Mouse (Mus musculus) testis, postnatal 14 days (tissue): ENCODE measurements around the gene Cmbl.
A peak's percentile ranks its signal among the peaks of the same experiment; 100 is the strongest.

Source experiments
- DNase-seq: peaks from one replicate; pipeline ENCODE4 v3.0.0; 2021; ENCODE audit warnings: low spot score

Gene Cmbl

GRCm38 (mm10) chr15:31583304-31584085, 18.3 kb downstream of the Cmbl start:
- DNase-seq: no peak

GRCm38 (mm10) chr15:31585238-31585637, 20.0 kb downstream of the Cmbl start:
- no peak for DNase-seq

- DNase-seq: no peak
These were observed 20.9 kb downstream of the Cmbl start for GRCm38 (mm10) chr15:31586088-31586487.

GRCm38 (mm10) chr15:31586519-31586918, 21.3 kb downstream of the Cmbl start:
- peak; percentile 63 for DNase-seq

- DNase-seq: no peak
These were observed 22.6 kb downstream of the Cmbl start for GRCm38 (mm10) chr15:31587789-31588188.

GRCm38 (mm10) chr15:31588989-31589640, 23.9 kb downstream of the Cmbl start:
- no peak for DNase-seq

- DNase-seq: no peak
These were observed 25.0 kb downstream of the Cmbl start for GRCm38 (mm10) chr15:31590176-31590575.

- no peak for DNase-seq
These were observed 27.3 kb downstream of the Cmbl start for GRCm38 (mm10) chr15:31592531-31592930.

DNA sequence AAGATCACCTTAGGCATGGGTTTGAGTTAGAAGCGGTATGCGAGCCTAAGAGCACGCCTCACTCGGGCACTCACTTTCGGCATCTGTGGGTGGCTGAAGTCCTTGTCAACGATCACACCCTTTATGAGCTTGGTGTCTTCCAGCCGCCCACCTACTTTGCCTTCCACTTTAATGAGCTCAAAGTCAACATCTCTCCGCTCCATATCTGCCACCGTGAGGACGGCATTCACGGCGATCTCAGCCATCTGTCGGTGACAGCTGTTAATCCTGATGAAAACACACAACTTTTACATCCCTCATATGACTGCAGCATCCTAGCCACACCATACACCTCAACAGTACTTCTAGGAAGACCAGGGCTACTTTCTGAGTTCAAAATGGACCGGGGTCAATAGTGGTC, 29.1 kb downstream of the Cmbl start:
- DNase-seq: no peak

- DNase-seq: no peak
These were observed 30.5 kb downstream of the Cmbl start for GRCm38 (mm10) chr15:31595651-31596050.

- DNase-seq: no peak
These were observed 34.6 kb downstream of the Cmbl start for GRCm38 (mm10) chr15:31599834-31600233.

GRCm38 (mm10) chr15:31601279-31601645, 36.1 kb downstream of the Cmbl start:
- no peak for DNase-seq

DNA sequence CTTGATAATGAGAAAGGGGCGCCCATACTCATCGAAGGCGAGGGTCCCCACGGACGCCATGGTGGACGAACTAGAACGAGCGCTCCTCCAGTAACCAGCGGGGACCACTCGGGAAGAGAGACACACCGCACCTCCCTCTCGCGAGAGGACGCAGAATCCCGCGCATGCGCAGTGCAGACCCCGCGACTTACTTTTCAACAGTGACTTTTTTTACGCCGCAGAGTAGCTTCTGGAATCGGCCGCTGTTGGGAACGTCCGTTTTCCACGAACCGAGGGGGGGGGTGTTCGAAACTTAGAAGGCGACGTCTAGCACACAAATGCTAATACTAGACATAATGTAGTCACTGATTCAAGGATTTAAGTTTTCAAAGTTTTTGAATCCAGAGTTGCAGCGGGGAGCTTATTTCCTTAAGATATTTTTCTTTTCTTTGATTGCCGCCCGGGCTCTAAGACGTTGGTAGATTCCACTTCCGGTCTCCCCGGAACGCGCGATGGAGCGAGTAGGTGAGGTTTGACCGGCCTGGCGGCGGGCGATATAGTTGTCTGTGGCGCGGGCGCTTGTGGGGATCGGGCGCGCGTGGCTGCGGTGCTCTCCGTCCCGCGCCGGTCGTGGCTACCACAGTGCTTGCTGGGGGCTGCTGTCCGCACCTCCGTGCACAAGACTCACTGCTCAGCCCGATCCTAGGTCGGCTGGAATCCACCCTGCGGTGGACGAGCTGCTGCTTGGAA, 36.6 kb downstream of the Cmbl start, which contains the start of the genes Cct5 and Fam173b:
Cct5 (minus strand) TSS at position 159 of the 729 bp plus-strand sequence.
Fam173b (plus strand) TSS at position 207 of the 729 bp plus-strand sequence.
- DNase-seq: peak; percentile 98

GRCm38 (mm10) chr15:31602426-31602825, 37.2 kb downstream of the Cmbl start:
- DNase-seq: peak; percentile 68

DNA sequence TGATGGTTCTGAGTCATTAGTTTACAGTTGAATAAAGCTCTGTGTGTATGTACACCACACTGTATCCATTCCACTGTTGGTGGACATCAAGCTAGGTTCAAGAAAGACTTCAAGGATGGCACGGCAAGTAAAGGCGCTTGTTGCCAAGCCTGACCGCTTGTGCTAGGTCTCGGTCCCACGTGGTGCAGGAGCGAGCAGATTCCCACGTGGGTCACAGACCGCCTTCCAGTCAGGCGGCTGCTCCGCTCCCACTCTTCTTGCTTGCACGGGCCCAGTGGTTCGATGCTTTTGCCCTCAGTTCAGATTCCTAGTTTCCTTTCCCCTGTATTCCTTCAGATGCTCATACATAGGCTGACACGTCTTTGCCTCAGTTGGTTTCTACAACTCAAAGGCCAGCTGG, 37.9 kb downstream of the Cmbl start:
- peak; percentile 22 for DNase-seq

GRCm38 (mm10) chr15:31606821-31607220, 41.6 kb downstream of the Cmbl start:
- DNase-seq: no peak

DNA sequence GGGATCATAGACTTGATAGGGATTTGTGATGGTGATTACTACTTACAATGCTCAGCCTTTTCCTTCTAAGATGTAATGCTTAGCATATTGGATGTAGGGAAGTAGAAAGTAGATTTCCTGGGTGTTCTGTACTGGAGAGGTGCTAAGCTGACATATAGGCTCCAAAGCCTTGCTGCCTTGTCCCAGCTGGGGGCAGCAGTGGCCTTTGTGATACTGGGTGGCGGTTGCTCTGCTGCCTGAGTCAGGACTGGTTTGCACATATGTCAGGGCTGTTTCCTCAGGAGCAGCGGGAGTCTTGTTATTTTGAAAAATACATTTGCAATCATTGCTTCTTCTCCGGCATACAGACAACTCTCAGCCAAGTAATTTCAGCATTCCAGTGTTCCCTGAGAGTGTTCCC, 45.8 kb downstream of the Cmbl start:
- no peak for DNase-seq

DNA sequence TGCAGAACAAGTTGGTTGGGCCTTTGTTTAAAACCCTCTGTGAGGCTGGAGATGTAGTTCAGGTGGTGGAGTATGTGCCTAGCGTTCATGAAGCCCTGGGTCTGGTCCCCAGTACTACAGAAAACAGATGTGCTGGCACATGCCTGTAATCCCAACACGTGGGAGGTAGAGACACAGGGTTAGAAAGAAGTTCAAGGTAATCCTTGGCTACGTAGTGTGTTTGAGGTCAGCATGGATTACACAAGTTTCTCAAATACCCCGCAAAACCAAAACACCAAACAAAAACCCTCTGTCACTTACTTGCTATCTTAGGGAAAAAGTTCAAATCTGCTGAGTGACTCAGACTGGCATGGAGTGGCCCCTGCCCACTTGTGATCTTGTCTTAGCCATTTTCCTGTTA, 46.8 kb downstream of the Cmbl start:
- DNase-seq: no peak

GRCm38 (mm10) chr15:31613826-31614453, 48.8 kb downstream of the Cmbl start:
- DNase-seq: no peak

GRCm38 (mm10) chr15:31614666-31615065, 49.5 kb downstream of the Cmbl start:
- no peak for DNase-seq

GRCm38 (mm10) chr15:31617261-31617660, 52.1 kb downstream of the Cmbl start:
- DNase-seq: no peak

- no peak for DNase-seq
These were observed 54.3 kb downstream of the Cmbl start for GRCm38 (mm10) chr15:31619521-31619920.
